Mouse (Mus musculus) retina, embryonic 14.5 days (tissue): ENCODE measurements at regions not wholly inside any gene's neighbourhood (a gene's known extent, or its start where the extent isn't known, plus 50 kb on each side); places are given as distances from the start of the nearest gene placed in this dataset.

Experiments used
- DNase-seq: peaks from one replicate; pipeline ENCODE4 v3.0.0-alpha.2; 2015; ENCODE audit warnings: low spot score

DNA sequence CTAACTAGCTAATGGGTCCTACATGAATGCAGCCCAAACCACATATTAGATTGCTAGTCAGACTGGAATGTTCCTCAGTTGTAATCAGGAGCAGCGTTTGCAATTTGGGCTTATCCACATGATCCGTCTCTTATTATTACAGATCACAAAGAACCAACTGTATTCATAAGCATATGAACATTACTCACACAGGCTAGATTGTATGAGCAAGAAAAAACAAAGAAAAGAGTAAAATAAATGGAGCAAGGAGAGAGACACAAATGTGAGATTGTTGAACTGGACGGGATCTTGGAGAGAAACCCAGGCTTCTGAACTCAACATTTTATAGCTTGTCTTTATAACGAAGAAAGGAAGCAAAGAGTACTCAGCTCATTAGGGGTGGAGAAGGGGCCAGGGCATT lies 148.0 kb upstream of the Dusp10 start:
- no peak for DNase-seq

DNA sequence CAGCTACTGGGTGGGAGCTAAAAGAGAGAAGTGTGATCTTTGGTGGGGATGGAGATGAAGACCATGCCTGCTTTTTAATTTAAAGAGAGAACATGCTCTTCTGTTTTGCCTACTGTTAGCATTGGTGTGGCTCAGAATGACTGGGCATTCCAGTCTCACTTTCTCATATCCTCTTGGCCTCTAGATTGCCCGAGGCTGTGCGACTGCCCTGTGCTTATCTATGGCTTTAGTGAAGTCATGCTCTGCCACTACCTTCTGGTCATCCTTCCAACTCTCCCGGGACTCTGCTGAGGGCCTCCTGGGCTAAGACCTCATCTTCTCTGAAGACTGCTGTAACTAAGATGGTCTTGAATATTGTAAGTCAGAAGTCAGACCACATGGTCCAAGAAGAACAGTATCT lies 147.5 kb upstream of the Dusp10 start:
- no peak for DNase-seq

DNA sequence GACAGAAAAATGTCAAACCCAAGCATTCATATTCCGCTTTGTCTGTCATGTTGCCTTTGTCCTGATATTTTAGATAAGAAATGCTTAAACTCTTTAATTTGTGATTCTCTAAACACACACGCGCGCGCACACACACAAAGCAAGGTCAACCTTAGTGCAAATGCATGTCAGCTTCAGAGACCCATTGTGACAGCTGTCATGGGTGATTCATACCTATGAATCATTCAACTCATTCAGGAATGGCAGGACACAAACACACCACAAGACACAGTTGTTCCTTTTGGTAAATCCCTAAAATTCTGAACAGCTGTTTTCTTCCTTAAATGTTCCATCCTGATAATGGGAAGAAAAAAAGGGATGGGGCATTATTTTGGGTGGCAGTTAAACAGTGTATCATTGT lies 144.1 kb upstream of the Dusp10 start:
- no peak for DNase-seq

DNA sequence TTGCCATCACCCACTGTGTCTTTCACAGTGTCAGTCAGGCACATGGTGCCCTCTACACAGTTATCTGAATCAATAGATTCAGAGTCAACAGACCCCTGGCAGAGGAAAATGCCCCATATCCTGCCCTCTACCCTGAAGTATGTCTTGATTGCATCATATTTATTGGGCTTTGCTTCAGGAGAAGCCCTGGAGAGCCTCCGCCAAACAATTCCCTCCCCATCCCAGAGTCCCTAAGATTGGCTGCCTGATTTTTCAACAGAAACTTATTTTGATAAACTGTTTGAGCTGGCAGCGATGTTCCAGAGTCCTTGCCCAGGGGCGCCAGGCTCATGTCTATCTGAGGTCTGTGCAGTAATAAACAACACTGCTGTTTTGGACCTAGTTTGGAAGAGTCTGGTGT lies 117.2 kb upstream of the Dusp10 start:
- DNase-seq, result no peak

DNA sequence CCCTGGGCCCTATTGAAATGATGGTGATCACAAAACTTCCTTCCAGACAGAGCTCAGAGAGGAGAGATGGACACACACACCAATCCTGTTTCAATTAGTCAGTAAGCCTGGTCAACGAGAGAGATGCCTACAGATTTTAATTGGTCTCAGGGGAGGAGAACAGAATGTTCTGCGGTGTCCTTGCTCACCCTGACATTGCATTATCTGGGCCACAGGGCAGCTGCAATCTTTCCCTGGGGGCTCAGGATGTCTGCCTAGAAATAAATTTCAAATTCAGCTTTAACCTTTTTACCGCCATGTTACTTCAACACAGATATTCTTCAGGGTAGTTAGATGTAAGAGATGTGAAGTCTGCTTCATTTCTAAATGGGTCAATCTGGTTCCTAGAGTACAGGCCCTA lies 115.0 kb upstream of the Dusp10 start:
- no peak for DNase-seq

DNA sequence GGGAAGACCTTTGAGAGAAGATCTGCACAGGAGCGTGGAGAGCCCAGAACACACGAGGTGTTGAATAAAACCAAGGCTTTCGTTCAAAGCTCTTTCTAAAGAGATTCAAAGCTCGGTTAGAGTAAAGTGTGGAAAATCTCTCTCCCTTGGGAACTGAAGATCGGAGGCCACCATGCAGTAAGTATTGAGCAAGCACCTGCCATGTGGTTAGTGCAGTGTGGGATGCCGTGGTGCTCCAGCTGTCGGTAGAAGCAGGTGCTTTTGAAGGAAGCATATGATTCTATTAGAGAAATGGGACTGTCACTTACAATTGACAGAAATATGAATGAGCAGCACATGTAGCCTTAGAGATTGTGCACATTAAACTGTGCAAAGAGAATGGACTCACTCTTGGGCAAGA lies 108.5 kb upstream of the Dusp10 start:
- no peak for DNase-seq

DNA sequence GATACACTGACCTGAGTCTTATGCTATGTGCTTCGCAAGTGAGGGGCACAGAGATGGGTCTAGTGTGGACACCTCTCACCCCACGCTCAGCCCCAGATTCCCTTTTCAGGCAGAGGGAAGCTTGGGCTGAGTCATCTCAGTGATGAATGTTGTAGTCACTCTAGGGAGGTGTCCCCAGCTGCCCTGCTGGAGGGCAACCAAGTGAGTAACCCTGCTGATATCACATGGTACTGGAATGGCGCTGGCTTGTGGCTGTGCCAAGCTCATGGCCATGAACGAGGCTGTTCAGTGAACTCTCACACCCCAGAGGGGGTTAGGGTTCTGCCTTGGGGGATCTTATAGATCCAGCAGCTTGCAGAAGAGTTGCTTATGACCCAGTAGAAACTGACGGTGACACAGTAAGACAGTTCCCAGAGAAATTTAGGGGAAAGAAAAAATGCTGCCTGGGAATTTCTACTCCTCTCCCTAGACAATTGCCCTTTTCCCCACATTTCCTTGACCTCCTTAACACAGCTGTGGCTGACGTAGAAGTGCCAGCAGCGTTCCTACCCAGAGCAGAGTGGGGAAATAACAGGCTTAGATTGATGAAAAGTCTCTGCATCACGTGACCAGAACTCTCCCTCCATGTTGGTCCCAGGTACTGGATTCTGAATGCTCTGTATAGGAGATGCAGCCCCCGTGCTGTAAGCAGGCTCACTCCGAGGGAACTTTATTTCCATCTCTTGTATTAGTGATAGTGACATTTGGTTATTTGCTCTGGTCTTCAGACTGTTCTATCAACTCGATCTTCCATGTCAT lies 107.6 kb upstream of the Dusp10 start:
- DNase-seq, result no peak

DNA sequence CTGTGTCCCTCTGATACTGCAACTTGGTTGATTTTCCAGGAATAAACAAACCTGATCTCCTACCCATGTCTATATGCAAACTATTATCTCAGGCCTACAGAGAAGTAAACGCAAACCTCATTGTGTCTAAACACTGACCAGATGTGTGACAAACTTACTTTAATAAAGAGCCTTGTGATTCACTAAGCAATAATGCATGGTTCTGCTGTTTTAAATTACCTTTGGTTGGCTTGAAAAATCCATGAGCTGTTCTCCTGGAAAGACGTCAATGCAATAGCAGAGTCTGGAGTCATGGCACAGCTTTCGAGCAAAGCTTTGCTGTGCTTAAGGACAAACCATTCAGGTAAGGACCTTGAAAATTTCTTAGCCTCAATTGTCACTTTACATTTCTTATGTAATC lies 95.4 kb upstream of the Dusp10 start:
- no peak for DNase-seq

DNA sequence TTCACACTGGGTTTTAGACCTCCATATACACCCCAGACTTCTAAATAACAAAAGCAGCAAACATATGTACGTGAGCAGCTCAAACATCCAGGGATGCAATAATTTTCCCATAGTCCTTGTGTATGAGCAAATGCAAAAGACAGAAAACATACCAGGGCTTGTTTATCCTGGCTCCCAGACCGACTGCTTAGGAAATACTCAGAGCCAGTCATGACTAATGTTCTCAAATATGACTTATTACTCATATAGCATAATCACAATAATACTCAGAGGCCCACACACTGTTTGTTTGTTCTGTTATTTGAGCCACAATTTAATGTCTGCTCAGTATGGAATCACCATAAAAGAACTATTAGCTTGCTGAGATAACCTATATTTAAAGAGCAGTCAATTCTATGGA lies 91.8 kb upstream of the Dusp10 start:
- no peak for DNase-seq

DNA sequence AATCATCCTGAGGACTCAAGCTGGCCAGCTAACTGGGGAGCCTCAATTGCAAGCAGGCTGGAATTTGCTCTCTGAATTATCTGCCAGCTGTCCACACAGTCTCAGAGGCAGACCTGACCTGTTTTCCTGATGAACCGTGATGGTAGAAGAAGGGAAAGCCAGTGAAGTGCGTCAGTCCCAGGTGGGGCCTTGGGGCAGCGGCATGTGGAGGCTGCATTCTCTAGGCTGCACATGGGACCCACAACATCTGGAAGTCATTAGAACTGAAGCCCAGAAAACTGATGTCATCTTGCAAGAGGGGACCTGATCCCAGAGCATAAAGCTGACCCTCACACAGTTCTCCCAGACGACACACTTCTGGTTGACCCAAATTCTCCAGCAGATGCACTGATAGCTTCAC lies 84.6 kb upstream of the Dusp10 start:
- DNase-seq, result no peak

DNA sequence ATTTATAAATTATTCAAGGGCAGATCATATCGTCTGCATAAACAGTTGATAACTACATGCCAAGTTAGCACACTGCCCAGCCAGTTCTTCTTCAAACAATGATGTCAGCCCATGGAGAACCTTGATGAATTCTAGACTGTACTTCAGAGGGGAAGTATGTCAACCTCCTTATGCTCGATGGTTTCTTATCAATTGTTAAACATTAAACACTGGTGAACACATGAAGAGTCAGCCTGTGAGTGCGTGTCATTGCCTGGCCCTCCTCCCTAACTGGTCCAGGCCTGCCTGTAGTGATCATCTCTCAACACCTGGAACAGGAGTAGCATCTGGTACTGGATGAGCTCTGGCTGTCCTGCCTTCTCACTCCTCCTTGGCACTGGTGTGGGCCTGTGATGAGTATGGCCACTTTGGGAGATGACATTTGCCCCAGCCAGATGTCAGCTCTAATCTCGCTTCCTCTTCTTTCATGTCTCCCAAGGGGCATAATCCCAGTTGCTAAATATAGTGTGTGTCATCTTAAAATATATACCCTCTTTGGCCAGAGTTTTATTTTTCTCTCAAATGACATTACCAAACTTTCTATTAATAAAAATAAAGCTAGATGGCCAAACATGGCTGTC lies 82.6 kb upstream of the Dusp10 start:
- DNase-seq, result no peak

DNA sequence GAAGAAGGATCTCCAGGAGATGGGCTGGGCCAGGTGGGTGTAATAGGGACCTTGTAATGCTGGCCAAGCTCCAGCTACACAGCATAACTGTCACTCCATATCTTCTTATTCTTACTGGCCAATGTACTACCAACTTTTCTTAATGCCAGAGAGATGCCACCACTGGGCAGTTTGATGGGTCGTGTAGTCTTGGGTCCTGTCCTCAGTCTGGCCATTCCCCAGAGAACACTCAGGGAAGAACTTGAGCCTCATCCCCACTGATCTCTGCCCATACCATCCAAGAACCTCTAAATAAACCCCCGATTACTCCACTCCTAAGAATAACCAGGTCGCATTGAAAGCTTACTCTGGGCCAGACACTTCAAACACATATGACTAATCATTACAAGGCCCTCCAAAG lies 82.0 kb upstream of the Dusp10 start:
- DNase-seq, result no peak

DNA sequence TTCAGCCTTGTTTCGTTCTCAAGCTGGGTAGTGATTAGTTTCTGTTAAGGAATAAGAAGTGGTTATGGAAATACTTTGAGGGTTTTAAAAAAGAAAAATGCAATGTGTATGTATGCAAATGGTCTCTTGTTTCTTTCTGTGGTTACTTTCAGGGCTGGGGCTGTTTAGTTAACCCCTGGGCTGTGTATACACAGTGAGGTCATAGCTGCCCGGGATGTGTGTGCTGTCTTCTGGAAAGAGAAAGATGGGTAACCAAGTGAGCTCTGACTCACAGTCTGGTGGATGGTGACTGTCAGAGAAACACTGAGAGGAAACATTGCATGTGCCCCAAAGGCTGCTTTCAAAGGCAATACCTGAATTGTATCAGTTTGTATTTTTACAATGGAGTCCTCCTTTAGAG lies 79.3 kb upstream of the Dusp10 start:
- DNase-seq, result no peak

DNA sequence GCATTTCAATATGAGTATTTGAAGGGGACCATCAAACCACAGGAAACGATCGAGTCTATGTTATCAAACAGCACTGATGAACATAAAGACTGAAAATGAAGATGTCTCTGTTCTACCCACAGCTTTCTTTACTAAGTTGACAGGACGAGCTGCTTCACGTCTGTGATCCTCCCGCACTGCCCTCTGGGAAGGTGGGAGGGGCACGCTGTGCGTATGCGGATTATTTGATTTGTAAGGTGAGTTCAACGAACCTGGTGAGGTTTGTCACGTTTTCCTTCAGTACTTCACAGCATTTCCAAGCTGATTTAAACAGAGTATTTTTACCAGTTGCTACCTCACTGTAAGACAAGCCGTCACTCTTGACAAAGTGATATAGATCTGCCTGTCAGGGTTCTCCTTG lies 75.9 kb upstream of the Dusp10 start:
- DNase-seq, result no peak

DNA sequence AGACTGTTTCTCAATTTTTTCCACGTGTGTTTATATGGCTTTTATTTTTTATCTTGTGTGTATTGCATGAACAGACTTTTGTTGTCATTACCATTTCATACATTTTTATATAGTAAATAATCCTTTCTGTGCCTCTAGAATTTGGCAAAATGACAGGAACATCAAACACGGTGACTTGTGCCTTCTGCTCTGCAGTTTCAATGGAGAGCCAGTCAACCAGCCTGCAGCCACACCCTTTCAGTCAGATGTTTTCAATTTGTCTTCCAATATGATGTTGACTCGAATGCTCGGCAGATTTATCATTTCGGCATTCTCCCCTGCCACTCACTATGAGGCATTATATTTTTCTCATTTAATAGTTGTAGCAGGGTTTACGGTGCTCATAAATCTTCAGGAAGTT lies 74.7 kb upstream of the Dusp10 start:
- no peak for DNase-seq

DNA sequence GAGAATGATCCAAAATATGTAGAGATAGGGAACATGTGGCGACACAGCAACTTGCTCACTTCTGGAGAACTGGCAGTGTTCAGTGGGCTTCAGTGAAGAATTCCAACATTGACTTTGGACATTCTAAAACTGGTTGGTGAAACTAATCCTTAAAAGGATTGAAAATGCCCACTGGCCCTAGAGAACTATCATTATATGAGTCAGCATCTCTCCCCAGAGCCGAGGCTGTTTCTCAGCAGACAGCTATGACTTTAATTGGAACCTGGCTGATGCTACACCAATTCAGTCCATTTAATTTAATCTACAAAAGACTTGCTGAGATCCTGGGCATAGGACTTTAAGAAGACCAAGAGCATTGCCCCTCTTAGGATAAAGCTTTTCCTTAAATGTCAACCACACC lies 72.4 kb upstream of the Dusp10 start:
- no peak for DNase-seq

DNA sequence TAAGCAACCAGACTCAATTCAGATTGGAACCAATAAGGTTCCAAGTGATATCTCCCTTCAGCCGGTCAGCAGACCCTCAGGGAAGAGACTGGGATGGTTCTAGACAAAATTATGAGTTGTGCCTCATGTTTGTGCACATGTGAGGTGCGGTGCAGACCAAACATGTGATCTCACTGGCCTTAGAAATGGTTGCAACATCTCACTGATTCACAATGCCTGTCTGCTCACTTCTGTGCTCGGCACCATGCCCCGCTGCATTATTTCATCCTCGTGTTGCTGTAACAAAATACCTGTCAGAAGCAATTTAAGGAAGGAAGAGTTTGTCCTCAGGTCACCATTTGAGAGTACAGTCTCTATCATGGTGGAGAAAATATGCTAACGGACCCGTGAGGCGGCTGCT lies 66.9 kb upstream of the Dusp10 start:
- no peak for DNase-seq

DNA sequence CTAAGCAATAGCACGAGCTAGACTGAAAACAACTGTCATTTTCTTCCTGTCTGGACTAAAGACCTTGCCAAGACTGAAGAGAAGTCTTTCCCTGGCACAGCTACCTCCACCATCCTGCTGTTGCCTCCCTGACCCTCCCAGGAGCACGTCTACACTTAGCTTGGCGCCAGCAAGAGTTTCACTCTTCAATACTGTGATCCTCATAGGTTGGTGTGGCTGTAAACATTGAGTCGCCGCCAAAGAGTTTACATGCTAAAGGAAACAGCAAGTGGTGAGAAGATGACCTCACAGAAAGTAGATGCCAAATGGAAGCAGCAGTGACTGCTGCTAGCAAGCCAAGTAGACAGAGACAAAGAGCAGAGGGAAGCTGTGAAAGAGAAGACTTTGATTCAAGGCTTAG lies 66.0 kb upstream of the Dusp10 start:
- DNase-seq, result no peak

DNA sequence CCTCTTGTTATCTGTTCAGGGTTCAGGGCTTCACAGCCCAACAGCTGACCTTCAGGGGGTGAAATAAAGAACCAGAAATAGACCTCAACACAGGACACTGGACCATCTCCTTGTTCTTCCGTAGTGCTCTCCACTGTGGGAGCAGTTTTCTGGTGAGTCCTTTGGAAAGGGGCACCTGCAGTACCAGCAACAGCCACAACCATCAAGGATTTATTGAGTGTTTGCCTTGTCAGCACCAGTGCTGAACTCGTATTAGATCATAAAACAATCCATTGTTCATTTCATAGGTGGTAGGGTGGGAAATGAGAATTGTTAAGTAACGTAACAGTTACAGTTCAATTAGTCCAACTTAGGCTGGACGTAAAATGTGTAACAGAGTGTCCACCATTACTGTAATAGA lies 63.9 kb upstream of the Dusp10 start:
- no peak for DNase-seq

DNA sequence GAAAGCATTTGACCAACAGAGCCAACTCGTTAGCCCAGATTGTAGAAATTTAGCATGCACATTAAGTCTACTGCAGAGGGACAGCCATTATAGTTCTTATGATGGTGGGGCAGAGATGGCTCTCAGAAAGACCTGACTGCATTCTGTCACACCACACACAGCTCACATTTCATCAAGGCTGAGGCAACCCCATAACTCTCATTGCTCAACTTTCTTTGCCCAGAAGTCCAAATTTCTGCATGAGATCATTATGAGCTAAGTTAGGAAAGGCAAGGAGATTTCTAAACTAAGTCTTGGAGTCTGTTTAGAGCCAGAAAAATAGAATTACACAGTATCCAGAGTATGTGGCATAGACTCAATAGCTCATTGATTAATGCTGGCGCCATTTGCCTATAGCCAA lies 59.0 kb upstream of the Dusp10 start:
- no peak for DNase-seq

DNA sequence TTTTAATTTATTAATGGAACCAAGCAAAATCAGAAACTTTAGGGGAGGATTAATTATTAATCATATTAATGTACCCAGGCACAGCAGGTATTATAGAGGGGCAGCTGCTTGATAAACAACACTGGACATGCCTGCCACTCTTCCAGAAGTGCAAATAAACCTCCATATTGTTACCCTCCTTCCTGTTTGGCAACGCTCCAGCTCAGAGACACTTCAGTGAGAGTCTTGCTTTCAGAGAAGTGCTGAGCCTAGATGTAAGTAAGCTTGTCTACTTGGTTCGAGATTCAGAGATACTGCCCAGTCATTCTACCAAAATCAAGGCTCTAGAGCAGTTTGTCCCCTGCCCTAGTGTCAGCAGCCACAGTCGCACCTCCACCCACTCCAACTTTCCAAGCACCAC lies 56.7 kb upstream of the Dusp10 start:
- DNase-seq, result no peak

DNA sequence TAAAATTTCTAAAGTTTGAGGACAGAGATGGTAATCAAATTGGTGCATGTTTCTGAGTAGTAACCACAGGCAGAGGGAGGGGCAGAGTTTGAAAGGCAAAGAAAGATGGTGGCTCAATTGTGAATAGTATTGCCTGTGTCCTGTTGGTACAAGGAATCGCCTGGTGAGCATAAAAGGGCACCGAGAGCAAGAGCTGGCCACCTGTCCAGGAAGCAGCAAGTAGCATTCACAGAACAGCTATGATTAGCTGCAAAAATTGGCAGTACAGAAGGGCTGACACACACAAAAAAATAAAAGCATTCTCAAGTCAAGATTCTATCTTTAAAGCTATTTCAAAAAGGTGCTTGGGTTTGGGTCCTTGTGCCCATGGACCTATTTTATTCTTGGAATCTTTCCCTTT lies 51.7 kb upstream of the Dusp10 start:
- no peak for DNase-seq

DNA sequence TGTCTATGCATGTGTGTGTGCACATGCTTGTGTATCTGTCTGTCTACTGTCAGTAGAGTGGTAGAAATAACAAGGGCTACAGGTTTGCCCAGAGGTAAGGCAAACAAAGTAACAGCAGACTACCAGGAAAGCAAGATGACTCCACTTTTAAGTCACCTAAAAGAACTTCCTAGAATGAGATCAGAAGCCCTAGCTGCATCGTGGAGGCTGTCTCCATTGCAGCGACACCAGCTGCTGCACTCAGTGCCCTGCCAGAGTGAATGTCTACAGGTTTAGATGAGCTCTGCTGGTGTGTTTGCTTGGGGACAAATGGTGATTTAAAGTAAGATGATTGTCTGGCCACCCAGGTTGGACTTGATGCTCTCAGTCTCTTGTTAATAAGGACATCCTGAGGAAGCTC lies 50.6 kb upstream of the Dusp10 start:
- no peak for DNase-seq

DNA sequence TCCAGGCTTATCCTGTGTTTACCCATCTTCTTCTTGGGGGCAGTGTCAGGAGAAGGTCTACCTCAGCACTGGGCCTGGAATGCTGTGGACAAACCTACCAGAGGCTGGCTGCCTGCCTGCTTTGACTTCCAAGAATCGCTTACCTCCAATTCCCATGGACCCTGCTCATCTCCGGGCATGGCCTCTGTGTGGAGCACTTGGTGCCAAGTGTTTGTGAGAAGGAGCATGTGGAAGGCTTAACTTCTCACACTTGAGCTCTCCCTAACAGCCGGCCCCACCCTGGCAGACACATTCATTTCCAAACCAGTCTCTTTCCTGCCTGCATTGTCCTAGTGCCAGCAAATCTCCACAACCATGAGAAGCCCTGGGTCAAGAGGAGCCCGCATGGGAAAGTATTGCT lies 49.8 kb upstream of the Dusp10 start:
- no peak for DNase-seq
